15 mouse cellular contexts compared by ENCODE assay signal in the genomic region with DNA sequence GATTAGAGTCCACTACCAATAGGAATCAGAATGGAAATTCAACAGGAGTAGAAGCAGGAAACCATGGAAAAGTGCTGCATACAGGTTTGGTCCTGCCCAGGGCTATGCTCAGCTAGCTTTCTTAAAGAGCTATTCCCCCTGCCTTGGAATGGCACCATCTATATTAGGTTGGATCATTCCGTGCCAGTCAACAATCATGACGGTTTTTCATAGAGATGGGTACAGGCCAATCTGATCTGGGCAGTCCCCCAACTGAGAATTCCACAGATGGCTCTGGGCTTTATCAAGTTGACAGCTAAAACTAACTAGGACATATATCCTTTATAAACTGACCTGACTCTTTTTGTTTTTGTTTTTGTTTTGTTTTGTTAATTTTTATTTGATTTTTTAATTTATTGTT.
DNase-seq lines count a peak whose midpoint lies in the region; ATAC-seq lines count a peak whose summit lies in the region.
"Had no signal": no experiment of that assay in that cellular context is flagged by ENCODE, and none has a peak within 500 bp of the region (broad histone marks: within the 10 kb centered on the region; RNA-seq: fewer than 3 reads in every experiment).

No protein-coding gene starts in this region.

- peak; percentile 8 for DNase-seq in cerebellum, adult 11-12 months
- peak; percentile 9 for DNase-seq in layer of hippocampus, adult 11-12 months (ENCODE audit: low spot score)
- DNase-seq in layer of hippocampus, postnatal 25 days (ENCODE audit: extremely low spot score in 1 of 2, low spot score in 1 of 2), result no peak
- peak; percentile 63 for DNase-seq in cerebellum, postnatal 10 days
- DNase-seq in layer of hippocampus, postnatal 14 days (ENCODE audit: low spot score in 2 of 2), result peak; percentile 24 to 68
- no peak for DNase-seq in testis, postnatal 10 days (ENCODE audit: low spot score)
- DNase-seq: adrenal gland, adult 8-10 months; gastrocnemius, postnatal 36 days; kidney, adult 18-20 months; thymus, postnatal 36 days had no signal

- ATAC-seq in cerebellum, adult (ENCODE audit: insufficient number of reproducible peaks, low FRiP score, low TSS enrichment), result no peak; the same call in 1 of the 2 replicates
- no peak for ATAC-seq in megakaryocyte-erythroid progenitor cell, adult 5-6 weeks (replicated peaks; ENCODE audit: low FRiP score, low TSS enrichment, poor library complexity, severe bottlenecking)
- ATAC-seq: CD4-positive, CD25-positive, alpha-beta regulatory T cell, adult 4 months; forebrain, embryonic 15.5 days; Patski had no signal

Comparison
In these comparisons a context has a peak if more than half of its experiments do, and no peak if none do; other contexts are left out.
1. DNase-seq: peak in cerebellum, adult 11-12 months (single experiment), layer of hippocampus, adult 11-12 months (single experiment), cerebellum, postnatal 10 days (2 of 2) and layer of hippocampus, postnatal 14 days (2 of 2); none in layer of hippocampus, postnatal 25 days (0 of 2) and testis, postnatal 10 days (single experiment).